Mouse (Mus musculus) embryonic facial prominence, embryonic 11.5 days (tissue): Measurements from ENCODE around the gene Parp16. TPM values are rescaled to one million over a fixed set of nuclear protein-coding genes. Genes with fewer than 3 reads are reported as not detected.
"Not testable (repeated sequence)": the region's sequence is repeated elsewhere in the genome, so short reads cannot be mapped to it uniquely, and the experiment has no call there.

Source experiments
- ATAC-seq: fragments of 200-750 bp; cut with Nextera tagmentation; replicated peaks from 2 replicates; pipeline ENCODE4 v1.8.0; 2017; ENCODE audit warnings: low read depth; ENCODE audit not compliant: insufficient number of reproducible peaks, low FRiP score, low TSS enrichment
- DNase-seq: peaks from one replicate; pipeline ENCODE4 v3.0.0-alpha.2; 2015; ENCODE audit warnings: low spot score
- H3K27ac ChIP-seq: fragments of 300-500 bp; sonication (generic); replicated peaks from 2 replicates; pipeline ENCODE4 v1.5.1; 2014; ENCODE audit warnings: mild to moderate bottlenecking, low read depth, low read length, control low read depth
- H3K27me3 ChIP-seq: fragments of 300-500 bp; sonication (generic); 2 replicates; pipeline ENCODE4 v1.6.1; 2014; ENCODE audit warnings: mild to moderate bottlenecking, low read length, moderate library complexity, mixed read lengths; ENCODE audit not compliant: control insufficient read depth, insufficient read depth
- H3K36me3 ChIP-seq: fragments of 300-500 bp; sonication (generic); replicated peaks from 2 replicates; pipeline ENCODE4 v1.6.1; 2014; ENCODE audit warnings: low read depth, mild to moderate bottlenecking, low read length, moderate library complexity, mixed read lengths; ENCODE audit not compliant: control insufficient read depth, insufficient read depth
- H3K4me1 ChIP-seq: fragments of 300-500 bp; sonication (generic); 2 replicates; pipeline ENCODE4 v1.6.1; 2014; ENCODE audit warnings: low read length, mixed read lengths; ENCODE audit not compliant: control insufficient read depth, insufficient read depth
- H3K4me2 ChIP-seq: fragments of 300-500 bp; sonication (generic); 2 replicates; pipeline ENCODE4 v1.6.1; 2014; ENCODE audit warnings: low read depth, mild to moderate bottlenecking, control low read depth, low read length, moderate library complexity
- H3K4me3 ChIP-seq: fragments of 300-500 bp; sonication (generic); 2 replicates; pipeline ENCODE4 v1.5.1; 2014; ENCODE audit warnings: low read depth, low read length, control low read depth
- H3K9ac ChIP-seq: fragments of 300-500 bp; sonication (generic); replicated peaks from 2 replicates; pipeline ENCODE4 v1.6.1; 2014; ENCODE audit warnings: mild to moderate bottlenecking, control low read depth, low read length
- H3K9me3 ChIP-seq: fragments of 300-500 bp; sonication (generic); replicated peaks from 2 replicates; pipeline ENCODE4 v1.6.1; 2016; ENCODE audit warnings: mild to moderate bottlenecking, low read length, inconsistent platforms, mixed read lengths; ENCODE audit not compliant: control insufficient read depth
- WGBS: fragments of 180-500 bp; shearing (Covaris S2); extraction: QIAGEN DNeasy Blood & Tissue Kit; methylation state at CpG from one replicate; pipeline ENCODE4 v1.1.7; 2014; 5-methylcytosine and 5-hydroxymethylcytosine counted together
- polyA plus RNA-seq: library from polyadenylated mRNA; unstranded; fragments of >200 nt; fragmentation: Nextera tagmentation; extraction: Ambion mirVana; gene quantifications from 2 replicates; pipeline ENCODE4 v1.2.1, GENCODE M21; 2014

Parp16 gene
- polyA plus RNA-seq, 1 experiment from 2014 or later = 4.9 TPM

DNA sequence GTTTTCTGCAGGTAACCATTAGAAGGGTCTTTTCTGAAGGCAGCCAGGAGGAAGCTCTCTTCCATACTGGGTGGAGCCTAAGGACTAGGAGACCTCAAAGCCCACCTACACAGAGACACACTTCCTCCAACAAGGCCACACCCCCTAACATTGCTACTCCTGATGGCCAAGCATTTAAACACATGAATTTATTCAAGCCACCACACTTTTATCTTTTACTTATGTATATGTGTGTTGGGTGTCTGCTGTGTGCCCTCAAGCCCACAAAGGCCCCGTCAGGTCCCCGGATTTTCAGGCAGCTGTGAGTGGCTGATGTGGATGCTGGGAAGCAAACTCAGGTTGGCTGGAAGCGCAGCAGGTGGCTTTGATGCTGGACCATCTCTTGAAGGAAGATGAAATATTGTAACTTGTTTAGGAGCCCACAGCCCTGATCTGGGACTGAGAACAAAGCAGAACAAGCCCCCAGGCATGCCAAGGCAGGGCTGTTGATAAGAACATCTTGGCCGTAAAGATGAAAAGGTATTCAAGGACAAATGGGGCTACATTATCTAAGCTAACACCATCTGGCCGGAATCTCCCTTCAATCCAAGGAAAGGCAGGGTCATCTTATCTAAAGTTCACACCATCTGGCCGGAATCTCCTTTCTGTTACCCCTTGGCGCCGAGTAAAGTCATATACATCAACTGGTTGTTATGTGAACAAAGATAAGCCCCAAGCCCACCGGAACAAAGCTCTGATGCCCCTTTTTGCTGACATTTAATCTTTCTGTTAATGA, 12.1 kb downstream of the Parp16 start:
- H3K4me2 ChIP-seq, H3K27me3 ChIP-seq, DNase-seq, H3K4me3 ChIP-seq, H3K4me1 ChIP-seq, ATAC-seq, H3K9me3 ChIP-seq, H3K9ac ChIP-seq, H3K27ac ChIP-seq, H3K36me3 ChIP-seq: not testable (repeated sequence)
- 93% methylated on average over 9 of the region's 9 CpGs for WGBS

DNA sequence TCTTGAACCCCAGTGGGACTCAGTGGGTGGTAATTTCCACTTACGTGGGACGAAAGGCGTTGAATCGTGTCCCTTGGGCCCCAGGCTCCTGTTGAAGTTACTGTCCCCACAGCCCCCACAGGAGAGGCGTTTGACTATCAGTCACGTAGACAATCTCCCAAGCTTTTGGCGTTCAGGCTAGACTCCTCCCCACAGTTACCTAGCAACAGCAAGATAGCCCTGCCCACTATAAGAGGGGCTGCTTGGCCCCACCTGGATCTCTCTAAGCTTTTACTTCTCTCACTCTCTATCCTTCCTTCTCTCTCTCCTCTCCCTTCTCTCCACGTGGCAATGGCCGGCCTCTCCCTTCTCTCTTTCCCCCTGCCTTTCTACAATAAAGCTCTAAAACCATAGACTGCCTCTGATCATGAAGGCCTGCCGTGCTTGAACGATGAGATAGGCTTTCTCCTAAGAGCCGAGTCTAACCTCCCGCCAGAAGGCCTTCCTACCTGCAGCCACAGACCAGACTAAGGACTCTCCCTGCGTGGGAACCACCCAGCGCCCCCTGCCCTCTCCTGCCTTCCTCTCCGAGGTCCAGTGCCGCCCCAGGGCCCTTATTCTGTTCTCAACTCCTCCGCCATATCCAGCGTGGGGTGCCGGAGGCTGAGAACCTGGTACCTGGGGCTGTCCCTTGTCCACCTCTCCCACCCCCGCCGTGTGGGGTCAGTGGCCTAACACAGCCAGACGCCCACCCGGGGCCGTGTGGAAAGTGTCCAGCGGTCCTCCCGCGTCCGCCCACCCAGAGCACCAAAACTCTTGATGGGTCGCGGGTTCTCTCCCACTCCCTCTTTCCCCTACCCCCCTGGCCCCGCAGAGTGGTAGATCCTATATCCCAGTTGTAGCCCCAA, 13.4 kb downstream of the Parp16 start:
- Histone ChIP-seq H3K4me2 (no peak overlapping the region), H3K36me3 (no peaks in the 10 kb centered on the region), H3K27me3 (no peaks in the 10 kb centered on the region), H3K4me3 (no peak overlapping the region), H3K9me3 (no peaks in the 10 kb centered on the region), H3K4me1 (no peaks in the 10 kb centered on the region), H3K9ac (no peak overlapping the region), H3K27ac (no peak overlapping the region)
- DNase-seq (no peak), ATAC-seq (no peak)
- WGBS = 91% methylated on average over 32 of the region's 32 CpGs

DNA sequence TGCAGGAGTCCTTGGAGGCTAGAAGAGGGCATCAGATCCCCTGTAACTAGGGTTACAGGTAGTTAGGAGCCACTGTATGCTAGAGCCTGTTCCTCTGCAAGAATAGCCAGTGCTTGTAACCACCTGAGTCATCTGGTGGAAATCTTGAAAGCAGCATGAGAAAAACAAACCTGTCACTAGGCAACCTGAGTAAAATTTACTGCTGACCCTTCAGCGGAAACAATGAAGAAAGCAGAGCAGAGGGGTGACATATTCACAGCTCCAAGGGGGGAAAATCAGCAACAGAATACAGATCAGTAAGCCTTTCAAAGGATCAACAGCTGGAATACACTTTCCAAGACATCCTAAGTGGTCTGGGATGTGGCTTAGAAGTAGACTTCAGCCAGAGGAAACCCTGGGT, 16.4 kb downstream of the Parp16 start:
- ATAC-seq (no peak), DNase-seq (no peak)
- WGBS = 38% methylated on average over 1 of the region's 1 CpGs
- Histone ChIP-seq H3K9me3 (no peaks in the 10 kb centered on the region), H3K27ac (no peak overlapping the region), H3K9ac (no peak overlapping the region), H3K4me3 (no peak overlapping the region), H3K36me3 (no peaks in the 10 kb centered on the region), H3K27me3 (no peaks in the 10 kb centered on the region), H3K4me2 (no peak overlapping the region), H3K4me1 (no peaks in the 10 kb centered on the region)

DNA sequence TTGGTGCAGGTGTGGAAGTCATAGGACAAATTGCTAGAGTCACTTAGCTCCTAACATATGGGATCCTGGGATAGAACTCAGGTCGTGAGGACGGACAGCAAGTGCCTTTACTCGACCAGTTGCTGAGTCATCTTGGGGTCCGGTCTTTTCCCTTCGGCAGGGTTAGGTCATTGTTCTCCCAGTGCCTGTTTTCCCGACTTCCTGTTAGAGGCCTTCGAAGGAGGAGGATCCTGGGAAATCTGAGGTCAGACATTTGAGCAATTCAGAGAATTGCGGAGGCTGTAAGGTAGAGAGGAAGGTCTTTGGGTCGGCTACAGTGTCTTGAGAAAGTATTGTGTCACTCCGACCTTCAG, 19.2 kb downstream of the Parp16 start:
- H3K4me3 ChIP-seq = peak overlapping the region; percentile 66
- H3K27ac ChIP-seq = peak overlapping the region; percentile 75; the same call in 1 of the 2 replicates
- no peaks in the 10 kb centered on the region for H3K36me3 ChIP-seq
- no peak for ATAC-seq
- WGBS = 18% methylated on average over 10 of the region's 10 CpGs
- peak; percentile 67 for DNase-seq
- peak overlapping the region; percentile 94 for H3K4me2 ChIP-seq
- no peaks in the 10 kb centered on the region for H3K27me3 ChIP-seq
- H3K4me1 ChIP-seq = no peaks in the 10 kb centered on the region
- H3K9ac ChIP-seq = peak overlapping the region; percentile 80
- no peaks in the 10 kb centered on the region for H3K9me3 ChIP-seq

DNA sequence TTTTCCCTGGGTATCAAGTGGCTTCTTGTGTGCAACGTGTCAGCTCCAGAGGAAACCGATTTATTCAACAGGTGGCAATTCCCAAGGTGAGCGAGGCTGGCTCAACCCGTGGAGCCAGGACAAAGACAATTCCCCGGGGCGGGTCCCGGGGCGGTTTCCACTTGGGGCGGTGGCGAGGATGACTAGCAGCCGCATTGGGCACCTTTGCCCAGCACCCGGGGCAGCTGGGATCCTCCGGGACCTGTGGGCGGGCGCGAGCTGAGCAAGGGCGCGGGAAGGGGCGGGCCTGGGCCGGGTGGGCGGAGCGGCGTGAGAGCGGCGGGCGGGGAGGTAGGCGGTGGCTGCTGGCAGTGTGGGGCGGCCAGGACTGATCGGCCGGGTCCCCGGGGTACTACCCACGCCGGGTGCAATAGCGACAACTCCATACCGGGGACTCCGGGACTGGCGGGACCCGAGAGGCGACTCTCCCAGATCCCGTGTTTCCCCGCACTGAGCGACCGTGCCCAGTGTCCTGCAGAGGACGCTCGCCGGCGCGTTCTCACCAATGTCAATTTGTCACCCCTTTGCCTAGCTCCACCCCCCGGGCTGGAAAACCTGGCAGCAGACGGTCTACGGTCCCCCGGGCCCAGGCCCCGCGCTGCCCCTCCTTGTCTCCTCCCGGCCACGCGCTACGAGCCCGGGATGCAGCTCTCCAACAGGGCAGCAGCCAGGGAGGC, 19.8 kb downstream of the Parp16 start:
- Histone ChIP-seq H3K4me1 (no peaks in the 10 kb centered on the region), H3K9ac (peak overlapping the region; percentile 80), H3K27me3 (no peaks in the 10 kb centered on the region), H3K9me3 (no peaks in the 10 kb centered on the region), H3K4me2 (peak overlapping the region; percentile 94), H3K36me3 (no peaks in the 10 kb centered on the region), H3K4me3 (peak overlapping the region; percentile 66), H3K27ac (peak overlapping the region; percentile 75)
- peak; percentile 96 for ATAC-seq
- WGBS = under 1% methylated on average over 46 of the region's 59 CpGs
- peak; percentile 87 for DNase-seq

DNA sequence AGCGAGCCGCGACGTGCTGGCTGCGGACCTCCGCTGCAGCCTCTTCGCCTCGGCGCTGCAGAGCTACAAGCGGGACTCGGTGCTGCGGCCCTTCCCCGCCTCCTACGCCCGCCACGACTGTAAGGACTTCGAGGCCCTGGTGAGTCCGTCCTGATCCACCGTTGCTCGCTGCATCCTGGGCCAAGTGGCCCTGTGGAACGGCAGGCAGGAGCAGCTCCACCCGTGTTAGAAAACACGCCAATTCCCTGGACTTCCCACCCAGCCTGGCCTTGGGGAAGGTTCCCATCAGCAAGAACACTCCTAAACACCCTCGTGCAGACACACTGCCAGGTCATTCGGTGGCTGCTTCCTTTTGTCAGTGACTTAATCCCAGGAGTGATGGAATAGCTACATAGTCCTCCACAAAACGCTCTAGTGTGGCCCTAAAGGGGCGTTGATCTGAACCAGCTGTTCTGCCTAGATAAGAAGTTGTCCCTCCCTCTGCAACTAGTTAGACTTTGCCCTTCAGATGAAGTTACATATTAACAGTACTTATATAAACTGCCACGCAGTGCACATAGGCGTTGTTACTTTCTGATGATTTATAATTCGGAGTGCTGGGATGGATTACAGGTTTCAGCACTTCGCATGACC, 20.5 kb downstream of the Parp16 start:
- Histone ChIP-seq H3K27me3 (no peaks in the 10 kb centered on the region), H3K4me2 (peak overlapping the region; percentile 94), H3K9ac (peak overlapping the region; percentile 80), H3K36me3 (no peaks in the 10 kb centered on the region), H3K9me3 (no peaks in the 10 kb centered on the region), H3K4me3 (peak overlapping the region; percentile 66), H3K27ac (peak overlapping the region; percentile 75), H3K4me1 (no peaks in the 10 kb centered on the region)
- WGBS = 11% methylated on average over 31 of the region's 31 CpGs
- peak; percentile 57 for DNase-seq
- ATAC-seq = peak; percentile 30

DNA sequence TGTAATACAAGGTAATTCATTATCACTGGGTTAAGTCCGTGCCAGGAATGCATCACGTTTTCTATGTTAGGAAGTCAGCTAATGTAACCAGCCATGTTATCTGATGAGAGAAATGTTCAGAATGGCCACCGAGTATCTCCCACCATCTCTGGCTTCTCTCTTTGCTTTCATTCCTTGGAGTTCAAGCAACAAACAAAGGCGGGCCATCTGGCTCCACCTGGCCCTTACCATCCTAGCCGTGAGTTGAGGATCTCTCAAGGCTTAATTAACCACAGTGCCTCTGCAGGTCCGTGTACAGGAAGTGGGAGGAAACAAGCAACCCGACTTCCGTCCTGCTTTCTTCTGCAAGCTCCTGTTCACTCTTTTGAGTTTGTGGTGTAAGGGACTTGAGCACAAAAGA, 21.8 kb downstream of the Parp16 start:
- Histone ChIP-seq H3K9ac (no peak overlapping the region), H3K4me1 (no peaks in the 10 kb centered on the region), H3K4me3 (no peak overlapping the region), H3K36me3 (no peaks in the 10 kb centered on the region), H3K27me3 (no peaks in the 10 kb centered on the region), H3K9me3 (no peaks in the 10 kb centered on the region), H3K27ac (no peak overlapping the region), H3K4me2 (no peak overlapping the region)
- no peak for ATAC-seq
- 52% methylated on average over 8 of the region's 8 CpGs for WGBS
- no peak for DNase-seq
